Mouse (Mus musculus) heart, adult 2 months (tissue): Measurements from ENCODE around the gene Vars.

Experiments used
- CTCF ChIP-seq: fragments of 200-600 bp; IDR thresholded peaks from 2 replicates; pipeline ENCODE4 v1.8.1; 2022; ENCODE audit warnings: antibody characterized with exemption, mild to moderate bottlenecking, moderate library complexity
- EP300 ChIP-seq: fragments of 200-500 bp; IDR thresholded peaks from 2 replicates; pipeline ENCODE4 v1.6.1; 2011; ENCODE audit warnings: low read depth, low read length, control low read depth; ENCODE audit not compliant: insufficient read depth
- POLR2A ChIP-seq: fragments of 200-500 bp; IDR thresholded peaks from 2 replicates; pipeline ENCODE4 v1.6.1; 2011; ENCODE audit warnings: mild to moderate bottlenecking, low read depth, low read length, control low read depth; ENCODE audit not compliant: insufficient read depth

DNA sequence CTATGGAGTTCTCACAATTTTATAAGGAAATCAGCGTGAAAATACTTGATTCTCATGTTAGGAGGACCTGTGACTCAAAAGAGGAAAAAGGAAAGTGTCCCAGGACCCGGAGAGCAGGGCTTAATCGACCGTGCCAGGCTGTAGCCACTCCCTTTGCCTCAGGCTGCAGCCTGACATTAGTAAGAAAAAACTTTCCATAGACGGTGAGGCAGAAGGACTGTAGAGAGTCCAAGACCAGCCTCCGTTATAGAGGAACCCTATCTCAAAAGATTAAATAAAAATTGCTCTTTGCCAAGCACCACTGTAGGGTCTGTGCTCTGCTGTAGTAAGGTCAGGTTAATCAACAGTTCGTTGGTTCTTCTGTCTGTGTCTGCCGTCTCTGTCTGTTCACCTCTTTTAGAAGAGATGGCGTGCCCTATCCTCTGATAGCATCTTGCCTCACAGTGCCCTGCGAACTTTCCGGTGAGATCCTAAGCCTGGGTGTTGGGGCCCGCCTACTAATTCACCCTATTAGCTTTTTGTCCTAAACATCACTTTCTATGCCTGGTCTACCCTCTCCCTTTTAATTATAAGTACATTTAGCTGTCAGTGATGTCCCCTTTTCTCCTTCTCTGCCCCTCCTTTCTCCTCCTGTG, 40.8 kb upstream of the Vars start:
- TF ChIP-seq CTCF (no peak), POLR2A (no peak), EP300 (no peak)
